Mouse (Mus musculus): ENCODE data around the gene Gpr143. TPM values are rescaled to one million over a fixed set of nuclear protein-coding genes. Genes with fewer than 3 reads are reported as not detected.

The Gpr143 gene
- total RNA-seq (2021), result under 1 TPM in 1 of 2 experiments, not detected in 1; 0.54 TPM
- long read RNA-seq, experiment 1, result 0 reads
- long read RNA-seq, experiment 2, result 0 reads

GRCm38 (mm10) chrX:152781720-152782403 is at the start of gene Gpr143:
TSS of gene Gpr143 (plus strand) at chrX:152781921.
- no peak for DNase-seq (ENCODE audit: low spot score in 2 of 2)
- no peak within 1 kb of the TSS for H3K27ac ChIP-seq
- peak within 1 kb of the TSS; percentile 29; the same call in 1 of the 2 replicates for H3K4me3 ChIP-seq
- no peak for TF ChIP-seq CTCF (conservative IDR thresholded peaks at IDR 0.05)

DNA sequence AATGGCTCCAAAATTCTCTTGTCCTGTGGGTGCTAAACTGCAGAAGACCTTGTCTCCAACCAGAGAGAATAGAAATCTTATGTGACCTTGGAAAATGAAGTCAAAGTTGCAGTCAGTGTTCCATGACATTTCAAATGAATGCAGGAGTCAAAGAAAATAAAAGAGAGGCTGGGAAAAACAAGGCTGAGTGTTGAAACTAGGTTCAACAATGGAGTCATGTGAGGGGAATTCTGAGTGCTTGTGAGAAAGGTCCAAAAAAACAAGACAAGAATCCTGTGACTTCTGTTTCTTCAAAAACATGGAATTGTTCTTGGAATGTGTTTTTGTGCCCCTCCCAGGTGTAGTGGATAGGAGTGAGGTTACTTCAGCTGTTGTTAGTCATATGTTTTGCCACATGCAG is 46.4 kb upstream of the Gpr143 start:
- no peak for DNase-seq (ENCODE audit: low spot score in 2 of 2)
- Histone ChIP-seq H3K27ac (no peak overlapping the region), H3K4me3 (no peak overlapping the region)
- no peak for TF ChIP-seq CTCF (conservative IDR thresholded peaks at IDR 0.05)

- no peak for TF ChIP-seq CTCF (conservative IDR thresholded peaks at IDR 0.05)
- no peak overlapping the region for H3K4me3 ChIP-seq
- H3K27ac ChIP-seq, result no peak overlapping the region
- DNase-seq (ENCODE audit: low spot score in 2 of 2), result no peak
Measured at GRCm38 (mm10) chrX:152738191-152738590, 43.5 kb upstream of the Gpr143 start.

DNA sequence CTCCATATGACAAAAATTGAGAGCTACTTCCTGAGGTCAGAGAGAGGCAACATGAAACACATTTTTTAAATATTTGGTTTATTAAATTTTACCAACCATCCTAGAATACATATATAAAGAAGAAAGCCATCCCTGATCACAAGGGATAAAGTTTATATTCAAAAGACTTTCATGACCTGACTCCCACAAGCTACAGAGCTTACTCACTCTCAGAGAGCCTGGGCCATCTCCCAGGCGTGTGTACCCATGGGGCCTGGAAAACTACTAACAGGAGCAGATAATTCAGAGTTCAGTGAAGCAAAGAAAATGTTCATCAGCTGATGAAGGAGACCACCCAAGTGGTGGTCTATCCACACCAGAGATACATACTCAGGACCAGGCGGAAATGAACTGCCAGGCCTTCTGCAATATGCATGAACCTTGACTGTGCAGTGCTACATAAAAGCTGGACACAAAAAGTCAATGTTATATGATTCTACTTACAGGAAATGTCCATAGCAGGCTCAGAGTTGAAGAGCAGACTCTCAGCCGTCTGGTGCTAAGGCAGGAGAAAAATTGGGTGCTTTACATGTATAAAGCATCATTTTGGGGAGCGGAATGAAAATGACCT is 42.9 kb upstream of the Gpr143 start:
- no peak for TF ChIP-seq CTCF (conservative IDR thresholded peaks at IDR 0.05)
- no peak for DNase-seq (ENCODE audit: low spot score in 2 of 2)
- no peak overlapping the region for H3K4me3 ChIP-seq
- H3K27ac ChIP-seq, result no peak overlapping the region

GRCm38 (mm10) chrX:152743642-152744041 is 38.1 kb upstream of the Gpr143 start:
- no peak for TF ChIP-seq CTCF (conservative IDR thresholded peaks at IDR 0.05)

GRCm38 (mm10) chrX:152745925-152746324 is 35.8 kb upstream of the Gpr143 start:
- Histone ChIP-seq H3K27ac (peak overlapping the region; percentile 55; the same call in 1 of the 2 replicates), H3K4me3 (no peak overlapping the region)
- no peak for DNase-seq (ENCODE audit: low spot score in 2 of 2)
- no peak for TF ChIP-seq CTCF (conservative IDR thresholded peaks at IDR 0.05)

More at GRCm38 (mm10) chrX:152743642-152744041, 38.1 kb upstream of the Gpr143 start:
- no peak overlapping the region for H3K4me3 ChIP-seq
- H3K27ac ChIP-seq, result no peak overlapping the region
- no peak for DNase-seq (ENCODE audit: low spot score in 2 of 2)

DNA sequence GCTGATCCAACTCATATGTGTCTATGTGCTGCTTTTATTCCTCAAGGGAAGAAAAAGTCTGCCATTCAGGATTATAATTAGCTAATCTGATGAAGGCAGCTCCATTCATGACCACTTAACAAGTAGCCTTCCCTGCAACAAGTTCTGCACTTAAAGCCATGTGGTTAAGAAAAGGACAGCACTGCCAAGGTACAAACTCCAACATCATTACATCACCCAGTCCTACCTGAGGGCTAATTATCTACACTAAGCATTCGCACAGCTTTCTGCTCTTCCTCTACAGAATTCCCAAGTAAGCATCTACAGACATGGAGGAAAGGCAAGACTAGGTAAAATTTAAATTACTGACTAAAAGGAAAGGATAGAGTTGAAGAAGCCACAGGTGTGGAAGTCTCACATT is 25.9 kb upstream of the Gpr143 start:
- no peak overlapping the region for H3K27ac ChIP-seq
- TF ChIP-seq CTCF (conservative IDR thresholded peaks at IDR 0.05), result no peak
- no peak for DNase-seq (ENCODE audit: low spot score in 2 of 2)
- H3K4me3 ChIP-seq, result no peak overlapping the region

DNA sequence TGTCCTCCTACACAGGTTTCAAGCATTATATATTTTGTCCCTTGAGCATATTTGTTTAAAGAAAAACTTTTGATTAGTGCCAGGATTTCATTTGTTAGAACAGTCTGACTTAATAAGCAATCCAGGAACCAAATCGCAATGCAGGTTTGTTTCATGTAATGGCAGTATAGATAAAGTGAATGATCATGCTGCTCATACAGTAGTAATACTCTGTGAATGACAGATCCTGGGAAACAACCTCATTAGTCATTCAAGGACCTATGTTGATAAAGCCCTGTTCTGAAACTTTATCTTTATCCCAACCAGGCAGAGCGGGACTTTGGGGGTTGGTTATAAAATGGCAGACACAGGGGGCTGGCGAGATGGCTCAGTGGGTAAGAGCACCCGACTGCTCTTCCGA is 25.4 kb upstream of the Gpr143 start:
- no peak overlapping the region for H3K27ac ChIP-seq
- no peak overlapping the region for H3K4me3 ChIP-seq
- DNase-seq (ENCODE audit: low spot score in 2 of 2), result no peak
- no peak for TF ChIP-seq CTCF (conservative IDR thresholded peaks at IDR 0.05)

GRCm38 (mm10) chrX:152762437-152762836 is 19.3 kb upstream of the Gpr143 start:
- Histone ChIP-seq H3K4me3 (no peak overlapping the region), H3K27ac (peak overlapping the region; percentile 61)
- no peak for TF ChIP-seq CTCF (conservative IDR thresholded peaks at IDR 0.05)
- no peak for DNase-seq (ENCODE audit: low spot score in 2 of 2)

GRCm38 (mm10) chrX:152762855-152763254 is 18.9 kb upstream of the Gpr143 start:
- Histone ChIP-seq H3K27ac (peak overlapping the region; percentile 61), H3K4me3 (no peak overlapping the region)
- DNase-seq (ENCODE audit: low spot score in 2 of 2), result no peak
- TF ChIP-seq CTCF (conservative IDR thresholded peaks at IDR 0.05), result no peak

DNA sequence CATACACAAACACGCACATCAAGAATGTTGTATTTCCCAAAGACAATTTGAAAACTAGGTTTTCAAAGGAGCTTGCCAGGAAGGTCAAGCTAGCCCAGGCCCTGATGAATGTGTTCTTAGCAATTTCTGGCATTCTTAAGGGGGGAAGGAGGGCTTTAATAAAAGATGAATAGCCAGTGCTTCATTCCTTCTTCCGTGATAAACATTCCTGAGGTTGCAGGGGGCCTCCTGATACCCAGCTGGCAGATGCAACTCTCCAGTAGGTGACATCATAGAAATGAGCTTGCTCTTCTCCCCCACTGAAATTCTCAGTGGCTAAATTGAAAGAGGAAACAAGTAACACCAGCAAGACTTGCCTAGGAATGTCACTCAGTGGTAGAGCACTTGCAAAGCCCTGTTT is 17.6 kb upstream of the Gpr143 start:
- no peak for TF ChIP-seq CTCF (conservative IDR thresholded peaks at IDR 0.05)
- DNase-seq (ENCODE audit: low spot score in 2 of 2), result no peak
- H3K4me3 ChIP-seq, result no peak overlapping the region
- H3K27ac ChIP-seq, result peak overlapping the region; percentile 61; the same call in 1 of the 2 replicates

DNA sequence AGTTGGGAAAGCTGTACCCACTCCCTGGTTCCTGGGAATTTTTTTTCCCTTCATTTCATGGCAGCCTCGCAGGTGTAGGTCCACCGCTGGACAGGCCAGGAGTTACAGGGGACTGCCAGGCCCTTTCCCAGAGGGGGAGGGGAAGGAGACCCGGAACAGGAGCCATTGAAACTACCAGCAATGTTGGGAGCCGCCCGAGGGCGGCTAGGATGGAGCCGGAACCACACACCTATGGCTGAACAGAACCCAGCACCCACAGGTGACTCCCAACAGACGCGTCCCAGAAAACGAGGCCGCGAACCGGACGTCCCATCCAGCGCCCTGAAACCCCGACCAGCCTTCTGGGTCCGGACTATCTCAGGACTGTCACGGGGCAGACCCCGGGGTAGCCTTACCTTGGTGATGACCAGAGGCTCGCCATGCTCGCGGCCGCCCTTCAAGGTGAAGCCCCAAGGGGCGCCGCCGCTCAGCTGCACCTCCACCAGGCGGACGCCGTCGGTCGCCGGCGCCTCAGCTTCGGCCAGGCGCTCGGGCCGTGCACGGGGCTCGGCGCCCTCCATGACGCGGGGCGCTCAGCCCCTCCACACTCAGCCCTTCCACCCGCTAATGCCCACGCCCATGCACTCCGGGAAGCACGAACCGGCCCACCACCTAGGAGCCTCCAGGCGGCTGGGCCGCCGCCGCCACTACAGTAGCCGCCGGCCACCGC is 12.7 kb upstream of the Gpr143 start, which contains the start of gene Shroom2:
Gene Shroom2, minus strand, starts transcription at position 575 of the 709 bp plus-strand sequence.
- peak within 1 kb of the TSS; percentile 62; the same call in 1 of the 2 replicates for H3K27ac ChIP-seq
- peak within 1 kb of the TSS; percentile 61 for H3K4me3 ChIP-seq
- DNase-seq (ENCODE audit: low spot score in 2 of 2), result no peak
- TF ChIP-seq CTCF (conservative IDR thresholded peaks at IDR 0.05), result no peak

DNA sequence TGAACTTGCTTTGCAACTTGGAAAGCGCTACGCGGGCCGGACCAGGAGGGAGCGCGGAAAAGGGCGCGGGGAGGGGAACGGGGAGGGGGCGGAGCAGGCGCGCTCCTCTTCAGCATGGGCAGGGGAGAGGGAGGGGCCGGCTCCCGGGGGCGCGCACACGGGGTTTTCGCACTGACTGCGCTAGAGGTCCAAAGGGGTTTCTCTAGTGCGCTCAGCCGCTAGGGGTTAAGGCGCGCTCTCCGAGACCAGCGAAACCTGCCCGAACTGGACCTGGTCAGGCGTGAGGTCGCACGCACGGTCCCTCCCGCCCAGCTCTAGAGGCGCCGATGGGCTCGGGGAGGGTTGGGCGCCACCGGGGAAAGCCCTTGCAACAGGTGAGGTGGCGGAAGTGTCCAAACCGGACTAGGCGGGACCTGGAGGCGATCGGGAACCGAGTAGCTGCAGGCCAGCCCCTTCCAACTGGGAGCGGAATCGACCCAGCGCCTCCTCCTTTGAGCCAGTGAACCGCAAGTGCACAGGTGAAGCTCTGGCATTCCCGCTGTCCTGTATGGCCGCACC is 12.0 kb upstream of the Gpr143 start:
- H3K4me3 ChIP-seq, result peak overlapping the region; percentile 61
- peak overlapping the region; percentile 62; the same call in 1 of the 2 replicates for H3K27ac ChIP-seq
- DNase-seq (ENCODE audit: low spot score in 2 of 2), result peak; percentile 10 to 12
- peak; percentile 24; the same call in 1 of the 2 replicates for TF ChIP-seq CTCF (conservative IDR thresholded peaks at IDR 0.05)
